Mouse (Mus musculus) liver, embryonic 12.5 days (tissue): ENCODE measurements around the gene Vmn2r102. TPM values are rescaled to one million over a fixed set of nuclear protein-coding genes. Genes with fewer than 3 reads are reported as not detected.

ENCODE experiments used
- ATAC-seq: fragments of 200-750 bp; cut with Nextera tagmentation; 2 replicates; pipeline ENCODE4 v1.8.0; 2017; ENCODE audit warnings: moderate number of reproducible peaks, mild to moderate bottlenecking, moderate library complexity
- H3K27ac ChIP-seq: fragments of 300-500 bp; sonication (generic); 2 replicates; pipeline ENCODE4 v1.5.1; 2016; ENCODE audit warnings: mild to moderate bottlenecking
- H3K27me3 ChIP-seq: fragments of 300-500 bp; sonication (generic); replicated peaks from 2 replicates; pipeline ENCODE4 v1.6.1; 2016; ENCODE audit warnings: mild to moderate bottlenecking, moderate library complexity
- H3K36me3 ChIP-seq: fragments of 300-500 bp; sonication (generic); 2 replicates; pipeline ENCODE4 v1.6.1; 2016; ENCODE audit warnings: mild to moderate bottlenecking, moderate library complexity
- H3K4me1 ChIP-seq: fragments of 300-500 bp; sonication (generic); 2 replicates; pipeline ENCODE4 v1.6.1; 2016
- H3K4me2 ChIP-seq: fragments of 300-500 bp; sonication (generic); 2 replicates; pipeline ENCODE4 v1.6.1; 2016; ENCODE audit warnings: mild to moderate bottlenecking, moderate library complexity
- H3K4me3 ChIP-seq: fragments of 300-500 bp; sonication (generic); 2 replicates; pipeline ENCODE4 v1.5.1; 2016; ENCODE audit warnings: mild to moderate bottlenecking, moderate library complexity
- H3K9ac ChIP-seq: fragments of 300-500 bp; sonication (generic); 2 replicates; pipeline ENCODE4 v1.6.1; 2016; ENCODE audit warnings: mild to moderate bottlenecking, moderate library complexity
- H3K9me3 ChIP-seq: fragments of 300-500 bp; sonication (generic); replicated peaks from 2 replicates; pipeline ENCODE4 v1.6.1; 2016; ENCODE audit warnings: mild to moderate bottlenecking, moderate library complexity
- WGBS: fragments of 180-500 bp; shearing (Covaris S2); methylation state at CpG from one replicate; pipeline ENCODE4 v1.1.7; 2016; ENCODE audit not compliant: insufficient replicate concordance; 5-methylcytosine and 5-hydroxymethylcytosine counted together
- polyA plus RNA-seq: library from polyadenylated mRNA; unstranded; fragments of >200 nt; fragmentation: Nextera tagmentation; extraction: Ambion mirVana; gene quantifications from 2 replicates; pipeline ENCODE4 v1.2.1, GENCODE M21; 2016

The Vmn2r102 gene
- not detected in 2 replicates for polyA plus RNA-seq

- 31% methylated on average over 2 of the region's 2 CpGs for WGBS
- no peak for ATAC-seq
Observed at GRCm38 (mm10) chr17:19660028-19660427, at the start of gene Vmn2r102. TSS of gene Vmn2r102 (plus strand) at chr17:19660328.

DNA sequence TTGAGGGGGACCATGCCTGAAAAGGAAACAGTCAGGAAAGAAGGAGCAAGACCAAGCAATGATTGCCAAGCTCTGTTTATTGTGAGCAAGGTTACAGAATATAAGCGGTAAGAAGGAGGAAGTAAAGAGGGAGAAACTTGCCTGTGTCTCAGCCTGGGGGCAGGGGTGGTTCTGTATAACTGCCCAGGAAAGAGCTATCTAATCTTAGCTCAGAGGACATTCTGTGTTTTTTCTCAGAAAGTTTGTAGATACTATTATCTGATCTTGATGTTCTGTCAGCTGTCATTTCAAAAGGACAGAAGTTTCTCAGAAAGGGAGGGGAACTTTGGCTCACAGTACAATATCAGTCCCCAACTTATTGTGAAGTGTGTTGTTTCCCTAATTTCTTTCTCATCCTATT, 30.8 kb upstream of the Vmn2r102 start:
- 72% methylated on average over 1 of the region's 1 CpGs for WGBS
- no peak for ATAC-seq

More at GRCm38 (mm10) chr17:19660028-19660427, at the start of gene Vmn2r102:
- no peak within 1 kb of the TSS for H3K27ac ChIP-seq
- H3K9me3 ChIP-seq = no peaks in the 10 kb centered on the region
- no peak within 1 kb of the TSS for H3K4me2 ChIP-seq
- no peak within 1 kb of the TSS for H3K9ac ChIP-seq
- H3K27me3 ChIP-seq = no peaks in the 10 kb centered on the region
- H3K36me3 ChIP-seq = no peaks in the 10 kb centered on the region
- H3K4me1 ChIP-seq = no peaks in the 10 kb centered on the region
- H3K4me3 ChIP-seq = no peak within 1 kb of the TSS

DNA sequence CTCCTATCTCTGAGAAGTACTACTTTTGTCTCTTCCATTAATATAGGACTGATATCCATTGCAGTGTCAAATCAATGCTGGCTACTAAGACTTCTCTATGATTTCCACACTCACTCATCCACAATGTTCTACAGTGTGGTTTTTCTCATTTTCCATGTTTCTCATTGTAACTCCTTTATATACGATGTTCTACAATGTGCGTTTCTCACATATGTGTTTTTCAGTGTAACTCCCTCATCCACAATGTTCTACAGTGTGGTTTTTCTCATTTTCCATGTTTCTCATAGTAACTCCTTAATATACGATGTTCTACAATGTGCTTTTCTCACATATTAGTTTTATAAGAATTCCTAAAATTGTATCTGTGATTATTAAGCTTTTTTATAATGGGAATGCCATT, 1.7 kb upstream of the Vmn2r102 start:
- Histone ChIP-seq H3K4me2 (no peak overlapping the region), H3K27me3 (no peaks in the 10 kb centered on the region), H3K4me1 (no peaks in the 10 kb centered on the region), H3K4me3 (no peak overlapping the region), H3K9ac (no peak overlapping the region), H3K36me3 (no peaks in the 10 kb centered on the region), H3K27ac (no peak overlapping the region), H3K9me3 (no peaks in the 10 kb centered on the region)
- 44% methylated on average over 3 of the region's 3 CpGs for WGBS
- ATAC-seq = no peak

More for the DNA sequence above, 30.8 kb upstream of the Vmn2r102 start:
- Histone ChIP-seq H3K27ac (no peak overlapping the region), H3K36me3 (no peaks in the 10 kb centered on the region), H3K4me1 (no peaks in the 10 kb centered on the region), H3K4me2 (no peak overlapping the region), H3K9me3 (0 out of 2 replicates have a peak, but pooled peaks cover 7% of the 10 kb centered on the region), H3K27me3 (no peaks in the 10 kb centered on the region), H3K9ac (no peak overlapping the region), H3K4me3 (no peak overlapping the region)

DNA sequence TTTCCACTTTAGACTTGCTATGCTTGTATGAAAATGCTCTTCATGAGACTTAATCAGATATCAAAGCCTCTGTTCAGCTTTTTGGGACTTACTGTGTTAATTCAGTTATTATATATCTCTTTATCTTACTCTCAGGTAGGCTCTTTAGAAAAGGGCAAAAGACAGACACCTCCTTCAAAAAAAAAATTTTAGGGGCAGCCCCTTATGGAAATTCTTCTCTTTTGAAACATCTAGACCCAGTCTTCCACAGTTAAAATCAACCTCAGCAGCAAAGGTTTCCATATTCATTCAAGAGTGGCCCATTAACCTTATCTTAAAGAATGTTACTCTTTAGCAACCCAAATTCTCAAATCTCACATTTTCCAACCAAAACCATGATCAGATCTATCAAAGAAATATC, 31.9 kb downstream of the Vmn2r102 start:
- Histone ChIP-seq H3K4me2 (no peak overlapping the region), H3K36me3 (no peaks in the 10 kb centered on the region), H3K9me3 (0 out of 2 replicates have a peak, but pooled peaks cover 4% of the 10 kb centered on the region), H3K27me3 (no peaks in the 10 kb centered on the region), H3K4me3 (no peak overlapping the region), H3K27ac (no peak overlapping the region), H3K9ac (no peak overlapping the region), H3K4me1 (no peaks in the 10 kb centered on the region)
- ATAC-seq = no peak

Other genes starting within 250 kb of the Vmn2r102 start
- gene Vmn2r100, start 155.6 kb upstream of the Vmn2r102 start, polyA plus RNA-seq = not detected in 2 replicates
- gene Vmn2r101, start 83.1 kb upstream of the Vmn2r102 start, polyA plus RNA-seq = not detected in 2 replicates
- not detected in 2 replicates for gene Vmn2r103, start 113.0 kb downstream of the Vmn2r102 start, polyA plus RNA-seq